Mouse (Mus musculus) kidney, embryonic 15.5 days (tissue): ENCODE data around the gene Gdi1. TPM values are rescaled to one million over a fixed set of nuclear protein-coding genes. Genes with fewer than 3 reads are reported as not detected.

Source experiments
- ATAC-seq: fragments of 200-750 bp; cut with Nextera tagmentation; replicated peaks from 2 replicates; pipeline ENCODE4 v1.8.0; 2017; ENCODE audit warnings: moderate TSS enrichment; ENCODE audit not compliant: low FRiP score
- H3K27ac ChIP-seq: fragments of 300-500 bp; sonication (generic); 2 replicates; pipeline ENCODE4 v1.5.1; 2015; ENCODE audit warnings: mild to moderate bottlenecking, inconsistent platforms
- H3K27me3 ChIP-seq: fragments of 300-500 bp; sonication (generic); 2 replicates; pipeline ENCODE4 v1.6.1; 2015; ENCODE audit warnings: inconsistent platforms
- H3K36me3 ChIP-seq: fragments of 300-500 bp; sonication (generic); 2 replicates; pipeline ENCODE4 v1.6.1; 2015; ENCODE audit warnings: inconsistent platforms
- H3K4me1 ChIP-seq: fragments of 300-500 bp; sonication (generic); 2 replicates; pipeline ENCODE4 v1.6.1; 2015; ENCODE audit warnings: inconsistent platforms
- H3K4me2 ChIP-seq: fragments of 300-500 bp; sonication (generic); 2 replicates; pipeline ENCODE4 v1.6.1; 2015; ENCODE audit warnings: moderate library complexity, mild to moderate bottlenecking, inconsistent platforms
- H3K4me3 ChIP-seq: fragments of 300-500 bp; sonication (generic); replicated peaks from 2 replicates; pipeline ENCODE4 v1.5.1; 2015; ENCODE audit warnings: mild to moderate bottlenecking, inconsistent platforms
- H3K9ac ChIP-seq: fragments of 300-500 bp; sonication (generic); 2 replicates; pipeline ENCODE4 v1.6.1; 2015; ENCODE audit warnings: mild to moderate bottlenecking, inconsistent platforms
- H3K9me3 ChIP-seq: fragments of 300-500 bp; sonication (generic); replicated peaks from 2 replicates; pipeline ENCODE4 v1.6.1; 2016; ENCODE audit warnings: inconsistent platforms
- WGBS: fragments of 180-500 bp; shearing (Covaris S2); methylation state at CpG from one replicate; pipeline ENCODE4 v1.1.7; 2015; ENCODE audit warnings: mixed read lengths; 5-methylcytosine and 5-hydroxymethylcytosine counted together
- polyA plus RNA-seq: library from polyadenylated mRNA; unstranded; fragments of >200 nt; fragmentation: Nextera tagmentation; extraction: Ambion mirVana; gene quantifications from 2 replicates; pipeline ENCODE4 v1.2.1, GENCODE M21; 2015

Gene Gdi1
- polyA plus RNA-seq, result 191 and 221 TPM in 2 replicates

GRCm38 (mm10) chrX:74304867-74305700 is at the start of gene Gdi1:
Gene Gdi1, plus strand, starts transcription at chrX:74304998.
- H3K9me3 ChIP-seq, result no peaks in the 10 kb centered on the region
- H3K27me3 ChIP-seq, result no peaks in the 10 kb centered on the region
- peak within 1 kb of the TSS; percentile 91 for H3K27ac ChIP-seq
- 13% methylated on average over 41 of the region's 41 CpGs for WGBS
- ATAC-seq, result peak; percentile 85
- peak within 1 kb of the TSS; percentile 59 for H3K9ac ChIP-seq
- peaks cover 72% of the 10 kb centered on the region for H3K36me3 ChIP-seq
- peak within 1 kb of the TSS; percentile 62 for H3K4me2 ChIP-seq
- peak within 1 kb of the TSS; percentile 61 for H3K4me3 ChIP-seq
- H3K4me1 ChIP-seq, result peaks cover 7% of the 10 kb centered on the region

GRCm38 (mm10) chrX:74257746-74258145 is 47.1 kb upstream of the Gdi1 start:
- ATAC-seq, result no peak
- no peaks in the 10 kb centered on the region for H3K27me3 ChIP-seq

GRCm38 (mm10) chrX:74269736-74270061 is 35.1 kb upstream of the Gdi1 start:
- peak; percentile 44 for ATAC-seq
- Histone ChIP-seq H3K36me3 (0 out of 2 replicates have a peak, but pooled peaks cover 14% of the 10 kb centered on the region), H3K9me3 (no peaks in the 10 kb centered on the region), H3K4me2 (peak overlapping the region; percentile 56), H3K27me3 (no peaks in the 10 kb centered on the region), H3K9ac (peak overlapping the region; percentile 45; the same call in 1 of the 2 replicates), H3K4me1 (0 out of 2 replicates have a peak, but pooled peaks cover 4% of the 10 kb centered on the region), H3K27ac (peak overlapping the region; percentile 96), H3K4me3 (peak overlapping the region; percentile 61)
- 27% methylated on average over 3 of the region's 3 CpGs for WGBS

More at GRCm38 (mm10) chrX:74257746-74258145, 47.1 kb upstream of the Gdi1 start:
- Histone ChIP-seq H3K4me2 (no peak overlapping the region), H3K4me1 (peaks cover 5% of the 10 kb centered on the region), H3K27ac (no peak overlapping the region), H3K4me3 (no peak overlapping the region), H3K9ac (no peak overlapping the region), H3K36me3 (peaks cover 33% of the 10 kb centered on the region), H3K9me3 (no peaks in the 10 kb centered on the region)
- 94% methylated on average over 3 of the region's 3 CpGs for WGBS

- Histone ChIP-seq H3K9ac (peak within 1 kb of the TSS; percentile 70), H3K27me3 (no peaks in the 10 kb centered on the region), H3K4me3 (peak within 1 kb of the TSS; percentile 61), H3K36me3 (0 out of 2 replicates have a peak, but pooled peaks cover 14% of the 10 kb centered on the region), H3K9me3 (no peaks in the 10 kb centered on the region), H3K4me2 (peak within 1 kb of the TSS; percentile 56), H3K27ac (peak within 1 kb of the TSS; percentile 96), H3K4me1 (0 out of 2 replicates have a peak, but pooled peaks cover 4% of the 10 kb centered on the region)
- peak; percentile 95 for ATAC-seq
- 14% methylated on average over 42 of the region's 42 CpGs for WGBS
Measured at GRCm38 (mm10) chrX:74270062-74270901, 34.5 kb upstream of the Gdi1 start, which contains the start of gene Rpl10. Gene Rpl10, plus strand, starts transcription at chrX:74270812.

- Histone ChIP-seq H3K4me1 (0 out of 2 replicates have a peak, but pooled peaks cover 4% of the 10 kb centered on the region), H3K36me3 (0 out of 2 replicates have a peak, but pooled peaks cover 14% of the 10 kb centered on the region), H3K9me3 (no peaks in the 10 kb centered on the region), H3K4me2 (peak overlapping the region; percentile 56), H3K27ac (peak overlapping the region; percentile 79), H3K9ac (peak overlapping the region; percentile 70), H3K4me3 (peak overlapping the region; percentile 61), H3K27me3 (no peaks in the 10 kb centered on the region)
- 19% methylated on average over 27 of the region's 27 CpGs for WGBS
- ATAC-seq, result no peak
Measured at GRCm38 (mm10) chrX:74270902-74271551, 33.8 kb upstream of the Gdi1 start.

- Histone ChIP-seq H3K9ac (no peak overlapping the region), H3K4me3 (no peak overlapping the region), H3K9me3 (no peaks in the 10 kb centered on the region), H3K4me2 (no peak overlapping the region), H3K4me1 (0 out of 2 replicates have a peak, but pooled peaks cover 4% of the 10 kb centered on the region), H3K36me3 (0 out of 2 replicates have a peak, but pooled peaks cover 14% of the 10 kb centered on the region), H3K27me3 (no peaks in the 10 kb centered on the region), H3K27ac (peak overlapping the region; percentile 27; the same call in 1 of the 2 replicates)
- WGBS, result 36% methylated on average over 10 of the region's 10 CpGs
- ATAC-seq, result no peak
Measured at GRCm38 (mm10) chrX:74273422-74274322, 31.1 kb upstream of the Gdi1 start.

- WGBS, result 71% methylated on average over 8 of the region's 8 CpGs
- Histone ChIP-seq H3K4me1 (0 out of 2 replicates have a peak, but pooled peaks cover 6% of the 10 kb centered on the region), H3K27me3 (no peaks in the 10 kb centered on the region), H3K9ac (no peak overlapping the region), H3K9me3 (no peaks in the 10 kb centered on the region), H3K4me3 (no peak overlapping the region), H3K4me2 (no peak overlapping the region), H3K27ac (no peak overlapping the region), H3K36me3 (0 out of 2 replicates have a peak, but pooled peaks cover 5% of the 10 kb centered on the region)
- ATAC-seq, result no peak
Measured at GRCm38 (mm10) chrX:74277916-74278315, 26.9 kb upstream of the Gdi1 start.

- peak; percentile 2; the same call in 1 of the 2 replicates for ATAC-seq
- WGBS, result 16% methylated on average over 13 of the region's 14 CpGs
- H3K4me1 ChIP-seq, result peaks cover 15% of the 10 kb centered on the region
- peak overlapping the region; percentile 80 for H3K27ac ChIP-seq
- no peaks in the 10 kb centered on the region for H3K27me3 ChIP-seq
- H3K36me3 ChIP-seq, result no peaks in the 10 kb centered on the region
- peak overlapping the region; percentile 62 for H3K4me3 ChIP-seq
- H3K9me3 ChIP-seq, result no peaks in the 10 kb centered on the region
- peak overlapping the region; percentile 64 for H3K9ac ChIP-seq
- H3K4me2 ChIP-seq, result peak overlapping the region; percentile 70
Measured at GRCm38 (mm10) chrX:74281041-74281731, 23.6 kb upstream of the Gdi1 start.

- H3K27me3 ChIP-seq, result no peaks in the 10 kb centered on the region
- H3K27ac ChIP-seq, result peak within 1 kb of the TSS; percentile 88
- peak within 1 kb of the TSS; percentile 70 for H3K4me2 ChIP-seq
- H3K4me3 ChIP-seq, result peak within 1 kb of the TSS; percentile 62
- peaks cover 15% of the 10 kb centered on the region for H3K4me1 ChIP-seq
- peak within 1 kb of the TSS; percentile 64 for H3K9ac ChIP-seq
- ATAC-seq, result peak; percentile 96
- H3K9me3 ChIP-seq, result no peaks in the 10 kb centered on the region
- 22% methylated on average over 16 of the region's 16 CpGs for WGBS
- H3K36me3 ChIP-seq, result no peaks in the 10 kb centered on the region
Measured at GRCm38 (mm10) chrX:74281732-74282394, 22.9 kb upstream of the Gdi1 start, which contains the start of the genes Taz and Dnase1l1. Gene Taz, plus strand, starts transcription at chrX:74281912. Gene Dnase1l1, minus strand, starts transcription at chrX:74282337.
